ENCODE assay signal across 8 mouse cellular contexts in the genomic region with DNA sequence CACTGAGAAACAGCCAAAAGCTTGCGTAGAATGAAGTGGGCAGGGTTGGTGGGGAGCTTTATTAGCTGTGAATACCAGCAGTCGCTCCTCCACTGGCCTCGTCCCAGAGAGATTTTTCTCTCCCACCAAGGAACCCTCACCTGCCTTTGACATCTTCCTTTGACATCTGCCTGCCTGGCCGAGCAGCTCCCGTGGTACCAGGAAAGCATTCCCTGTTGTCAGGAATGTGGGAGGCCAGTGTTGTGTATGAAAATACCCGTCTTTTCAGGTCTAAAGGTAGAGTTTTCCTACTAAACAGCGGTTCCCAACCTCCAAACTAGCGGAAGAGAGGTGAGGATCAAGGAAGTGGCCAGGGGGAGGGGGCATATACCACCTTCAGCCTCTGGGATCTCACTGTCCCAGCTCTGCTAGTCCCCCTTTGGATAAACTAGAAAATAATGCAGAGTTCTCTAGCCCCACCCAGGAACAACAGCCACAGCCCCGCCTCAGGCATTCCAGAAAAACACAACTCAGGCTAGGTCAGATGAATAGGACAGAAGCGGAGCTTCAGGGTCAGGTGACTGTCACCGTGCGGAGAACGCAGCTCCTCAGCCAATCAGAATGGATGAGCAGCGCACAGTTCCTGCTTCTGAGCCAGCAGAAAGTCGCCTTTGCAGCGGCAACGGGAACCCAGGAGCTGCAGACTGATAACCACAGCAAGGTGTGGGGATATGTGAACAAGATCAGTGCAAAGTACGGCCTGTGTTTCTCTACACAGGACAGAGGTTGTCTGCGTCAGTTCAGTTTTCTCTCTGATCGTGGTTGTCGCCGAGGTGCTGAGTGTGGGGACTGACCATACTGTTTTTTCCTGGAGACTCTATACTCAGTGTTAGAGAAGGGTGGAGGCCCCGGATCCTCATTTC. TPM values are rescaled to one million over a fixed set of nuclear protein-coding genes. Genes with fewer than 3 reads are reported as not detected.
A peak's percentile ranks its signal among the peaks of the same experiment; 100 is the strongest.
DNase-seq lines count a peak whose midpoint lies in the region; ATAC-seq lines count a peak whose summit lies in the region.

No protein-coding gene starts in this region.

- DNase-seq in adrenal gland, postnatal 14 days: peak; percentile 87
- DNase-seq in embryo, embryonic 11 days: peak; percentile 79
- DNase-seq in gastrocnemius, postnatal 25 days: peak; percentile 57
- DNase-seq in intestine, embryonic 14.5 days (ENCODE audit: low spot score): peak; percentile 75
- peak; percentile 65 to 79 for DNase-seq in left cerebral cortex, adult 9 months (ENCODE audit: low spot score in 2 of 2)
- peak; percentile 78 to 79 for DNase-seq in right cerebral cortex, postnatal 10 days (ENCODE audit: low spot score in 2 of 2)
- peak; percentile 50 to 74 for DNase-seq in urinary bladder, postnatal 36 days (ENCODE audit: low spot score in 2 of 2)

- H3K27me3 ChIP-seq in intestine, embryonic 14.5 days (replicated peaks; ENCODE audit: control insufficient read depth, insufficient read depth, low read length): no peaks in the 10 kb centered on the region

- peak; percentile 91 for ATAC-seq in intestine, embryonic 14.5 days (replicated peaks; ENCODE audit: low FRiP score, low TSS enrichment, low read depth)

- H3K4me2 ChIP-seq in intestine, embryonic 14.5 days (ENCODE audit: low read length): peak overlapping the region; percentile 64

- H3K79me2 ChIP-seq in macrophage (ENCODE audit: inconsistent target): no peaks in the 10 kb centered on the region

- H3K4me3 ChIP-seq in intestine, embryonic 14.5 days (ENCODE audit: low read depth, low read length): peak overlapping the region; percentile 40
- H3K4me3 ChIP-seq in macrophage (ENCODE audit: inconsistent target): peak overlapping the region; percentile 44

- H3K4me1 ChIP-seq in intestine, embryonic 14.5 days (replicated peaks; ENCODE audit: control insufficient read depth, insufficient read depth, low read length): peaks cover 12% of the 10 kb centered on the region; the same call in 1 of the 2 replicates

- H3K9me3 ChIP-seq in intestine, embryonic 14.5 days (ENCODE audit: control insufficient read depth, low read length): no peaks in the 10 kb centered on the region

- H3K9ac ChIP-seq in intestine, embryonic 14.5 days (ENCODE audit: low read length): peak overlapping the region; percentile 27

- peak overlapping the region; percentile 2; the same call in 1 of the 2 replicates for H3K27ac ChIP-seq in intestine, embryonic 14.5 days (ENCODE audit: low read depth)
- peak overlapping the region; percentile 59 for H3K27ac ChIP-seq in macrophage

- no peaks in the 10 kb centered on the region for H3K36me3 ChIP-seq in intestine, embryonic 14.5 days (ENCODE audit: control insufficient read depth, insufficient read depth, low read length)
- no peaks in the 10 kb centered on the region for H3K36me3 ChIP-seq in macrophage (ENCODE audit: inconsistent target)

- 5% methylated on average over 23 of the region's 23 CpGs for WGBS in intestine, embryonic 14.5 days
- 17% methylated on average over 18 of the region's 23 CpGs for WGBS in macrophage (ENCODE audit: missing documents)

RNA-seq across cellular contexts. Expression of gene Eif2ak3, which starts 20.0 kb away (rescaled TPM):
- total RNA-seq in adrenal gland, postnatal 14 days (2021): 16.4 and 22.9 TPM in 2 replicates
- 1 to 10 TPM; 4.9 to 5.9 TPM for total RNA-seq in gastrocnemius, postnatal 25 days (2021)
- polyA plus RNA-seq in intestine, embryonic 14.5 days (2014; fragmentation: Nextera tagmentation; extraction: Ambion mirVana): 7.3 and 8.2 TPM in 2 replicates
- total RNA-seq in macrophage (2018; cell fraction: chromatin; rRNA removed): 10 to 100 TPM in 16 of 26 experiments, 1 to 10 TPM in 10; 2.0 to 48.8 (median 17.9) TPM
- 10 to 100 TPM in 9 of 26 experiments, 1 to 10 TPM in 17; 2.3 to 17.5 (median 8.7) TPM for total RNA-seq in macrophage (2018; cell fraction: cytosol; rRNA removed)
- total RNA-seq in macrophage (2018; cell fraction: nucleus; rRNA removed): 10 to 100 TPM in 16 of 26 experiments, 1 to 10 TPM in 10; 4.3 to 34.5 (median 14.5) TPM
- polyA plus RNA-seq in macrophage (2018): 11.0 to 14.7 TPM (median 11.2 TPM) in 3 replicates

RNA-seq across cellular contexts. Expression of gene Rpia, which starts 32.3 kb away (rescaled TPM):
- 21.0 and 23.7 TPM in 2 replicates for total RNA-seq in adrenal gland, postnatal 14 days (2021)
- total RNA-seq in gastrocnemius, postnatal 25 days (2021): 10 to 100 TPM; 12.5 to 13.6 TPM
- polyA plus RNA-seq in intestine, embryonic 14.5 days (2014; fragmentation: Nextera tagmentation; extraction: Ambion mirVana): 4.8 and 6.1 TPM in 2 replicates
- total RNA-seq in macrophage (2018; cell fraction: chromatin; rRNA removed): 10 to 100 TPM in 10 of 26 experiments, 1 to 10 TPM in 15, under 1 TPM in 1; 0.76 to 21.0 (median 8.4) TPM
- total RNA-seq in macrophage (2018; cell fraction: cytosol; rRNA removed): 10 to 100 TPM in 15 of 26 experiments, 1 to 10 TPM in 11; 6.1 to 14.8 (median 11.2) TPM
- 10 to 100 TPM in 8 of 26 experiments, 1 to 10 TPM in 18; 2.0 to 21.3 (median 7.6) TPM for total RNA-seq in macrophage (2018; cell fraction: nucleus; rRNA removed)
- 8.3 to 10.7 TPM (median 10.0 TPM) in 3 replicates for polyA plus RNA-seq in macrophage (2018)

Comparison
In these comparisons a context has a peak if more than half of its experiments do, and no peak if none do; other contexts are left out.
1. Peak in every context shown above with its lines: DNase-seq, ATAC-seq, H3K4me3 ChIP-seq and H3K27ac ChIP-seq.